Mouse (Mus musculus): Measurements from ENCODE around the gene Mecom. TPM values are rescaled to one million over a fixed set of nuclear protein-coding genes. Genes with fewer than 3 reads are reported as not detected.

Gene Mecom
- polyA plus RNA-seq, 1 experiment from 2014 or later = 38.7 TPM

GRCm38 (mm10) chr3:30392218-30392617 lies 155.6 kb downstream of the Mecom start:
- H3K27ac ChIP-seq (ENCODE audit: poor library complexity, severe bottlenecking) = peak overlapping the region; percentile 49

GRCm38 (mm10) chr3:30390346-30390745 lies 157.5 kb downstream of the Mecom start:
- Histone ChIP-seq H3K4me1 (replicated peaks) (peaks cover 25% of the 10 kb centered on the region), H3K27me3 (replicated peaks) (no peaks in the 10 kb centered on the region), H3K27ac (ENCODE audit: poor library complexity, severe bottlenecking) (no peak overlapping the region), H3K36me3 (no peaks in the 10 kb centered on the region), H3K4me2 (no peak overlapping the region), H3K9ac (no peak overlapping the region), H3K9me3 (replicated peaks) (no peaks in the 10 kb centered on the region), H3K4me3 (no peak overlapping the region)
- 81% methylated on average over 5 of the region's 5 CpGs for WGBS
- no peak for ATAC-seq (ENCODE audit: insufficient number of reproducible peaks, low FRiP score)

More at GRCm38 (mm10) chr3:30392218-30392617, 155.6 kb downstream of the Mecom start:
- Histone ChIP-seq H3K4me2 (no peak overlapping the region), H3K4me3 (no peak overlapping the region), H3K4me1 (replicated peaks) (peaks cover 30% of the 10 kb centered on the region), H3K9ac (no peak overlapping the region), H3K9me3 (replicated peaks) (no peaks in the 10 kb centered on the region), H3K36me3 (no peaks in the 10 kb centered on the region), H3K27me3 (replicated peaks) (no peaks in the 10 kb centered on the region)
- WGBS = 11% methylated on average over 4 of the region's 4 CpGs
- ATAC-seq (ENCODE audit: insufficient number of reproducible peaks, low FRiP score) = peak; percentile 82

GRCm38 (mm10) chr3:30380273-30380672 lies 167.5 kb downstream of the Mecom start:
- WGBS = 76% methylated on average over 4 of the region's 4 CpGs
- H3K27me3 ChIP-seq (replicated peaks) = no peaks in the 10 kb centered on the region
- no peaks in the 10 kb centered on the region for H3K36me3 ChIP-seq
- H3K4me2 ChIP-seq = no peak overlapping the region
- ATAC-seq (ENCODE audit: insufficient number of reproducible peaks, low FRiP score) = no peak
- no peaks in the 10 kb centered on the region for H3K9me3 ChIP-seq (replicated peaks)
- no peak overlapping the region for H3K27ac ChIP-seq (ENCODE audit: poor library complexity, severe bottlenecking)
- 0 out of 2 replicates have a peak, but pooled peaks cover 3% of the 10 kb centered on the region for H3K4me1 ChIP-seq (replicated peaks)
- H3K4me3 ChIP-seq = no peak overlapping the region
- no peak overlapping the region for H3K9ac ChIP-seq

GRCm38 (mm10) chr3:30379301-30379700 lies 168.5 kb downstream of the Mecom start:
- Histone ChIP-seq H3K27ac (ENCODE audit: poor library complexity, severe bottlenecking) (no peak overlapping the region), H3K4me2 (no peak overlapping the region), H3K9me3 (replicated peaks) (no peaks in the 10 kb centered on the region), H3K9ac (no peak overlapping the region), H3K27me3 (replicated peaks) (no peaks in the 10 kb centered on the region), H3K4me3 (no peak overlapping the region), H3K4me1 (replicated peaks) (0 out of 2 replicates have a peak, but pooled peaks cover 7% of the 10 kb centered on the region), H3K36me3 (no peaks in the 10 kb centered on the region)
- no peak for ATAC-seq (ENCODE audit: insufficient number of reproducible peaks, low FRiP score)
- WGBS = 37% methylated on average over 6 of the region's 6 CpGs

GRCm38 (mm10) chr3:30371472-30371871 lies 176.3 kb downstream of the Mecom start:
- no peaks in the 10 kb centered on the region for H3K9me3 ChIP-seq (replicated peaks)
- no peaks in the 10 kb centered on the region for H3K27me3 ChIP-seq (replicated peaks)
- WGBS = 39% methylated on average over 7 of the region's 7 CpGs
- H3K4me1 ChIP-seq (replicated peaks) = peaks cover 7% of the 10 kb centered on the region; the same call in 1 of the 2 replicates
- no peak overlapping the region for H3K27ac ChIP-seq (ENCODE audit: poor library complexity, severe bottlenecking)
- no peaks in the 10 kb centered on the region for H3K36me3 ChIP-seq
- ATAC-seq (ENCODE audit: insufficient number of reproducible peaks, low FRiP score) = no peak
- H3K9ac ChIP-seq = no peak overlapping the region
- peak overlapping the region; percentile 20; the same call in 1 of the 2 replicates for H3K4me2 ChIP-seq
- no peak overlapping the region for H3K4me3 ChIP-seq

GRCm38 (mm10) chr3:30370860-30371455 lies 176.8 kb downstream of the Mecom start:
- Histone ChIP-seq H3K9me3 (replicated peaks) (no peaks in the 10 kb centered on the region), H3K9ac (no peak overlapping the region), H3K4me1 (replicated peaks) (peaks cover 7% of the 10 kb centered on the region; the same call in 1 of the 2 replicates), H3K27me3 (replicated peaks) (no peaks in the 10 kb centered on the region), H3K27ac (ENCODE audit: poor library complexity, severe bottlenecking) (no peak overlapping the region), H3K4me3 (no peak overlapping the region), H3K36me3 (no peaks in the 10 kb centered on the region), H3K4me2 (peak overlapping the region; percentile 20; the same call in 1 of the 2 replicates)
- WGBS = 72% methylated on average over 16 of the region's 16 CpGs
- no peak for ATAC-seq (ENCODE audit: insufficient number of reproducible peaks, low FRiP score)

GRCm38 (mm10) chr3:30366621-30367020 lies 181.2 kb downstream of the Mecom start:
- H3K9me3 ChIP-seq (replicated peaks) = no peaks in the 10 kb centered on the region
- no peak for ATAC-seq (ENCODE audit: insufficient number of reproducible peaks, low FRiP score)
- no peak overlapping the region for H3K4me3 ChIP-seq
- H3K4me1 ChIP-seq (replicated peaks) = peaks cover 13% of the 10 kb centered on the region; the same call in 1 of the 2 replicates
- H3K4me2 ChIP-seq = no peak overlapping the region
- 81% methylated on average over 7 of the region's 7 CpGs for WGBS
- H3K36me3 ChIP-seq = no peaks in the 10 kb centered on the region
- H3K27me3 ChIP-seq (replicated peaks) = no peaks in the 10 kb centered on the region
- no peak overlapping the region for H3K27ac ChIP-seq (ENCODE audit: poor library complexity, severe bottlenecking)
- H3K9ac ChIP-seq = no peak overlapping the region

GRCm38 (mm10) chr3:30361190-30361589 lies 186.6 kb downstream of the Mecom start:
- Histone ChIP-seq H3K4me1 (replicated peaks) (peaks cover 17% of the 10 kb centered on the region; the same call in 1 of the 2 replicates), H3K27me3 (replicated peaks) (no peaks in the 10 kb centered on the region), H3K9ac (no peak overlapping the region), H3K4me3 (no peak overlapping the region), H3K4me2 (no peak overlapping the region), H3K27ac (ENCODE audit: poor library complexity, severe bottlenecking) (no peak overlapping the region), H3K9me3 (replicated peaks) (no peaks in the 10 kb centered on the region), H3K36me3 (no peaks in the 10 kb centered on the region)
- 67% methylated on average over 5 of the region's 5 CpGs for WGBS
- no peak for ATAC-seq (ENCODE audit: insufficient number of reproducible peaks, low FRiP score)

- Histone ChIP-seq H3K27ac (ENCODE audit: poor library complexity, severe bottlenecking) (peak overlapping the region; percentile 34), H3K4me1 (replicated peaks) (peaks cover 13% of the 10 kb centered on the region), H3K36me3 (no peaks in the 10 kb centered on the region), H3K4me2 (no peak overlapping the region), H3K27me3 (replicated peaks) (no peaks in the 10 kb centered on the region), H3K9ac (no peak overlapping the region), H3K9me3 (replicated peaks) (no peaks in the 10 kb centered on the region), H3K4me3 (no peak overlapping the region)
- peak; percentile 51 for ATAC-seq (ENCODE audit: insufficient number of reproducible peaks, low FRiP score)
- WGBS = 9% methylated on average over 6 of the region's 6 CpGs
These were observed 193.7 kb downstream of the Mecom start for GRCm38 (mm10) chr3:30353878-30354727.

- H3K27ac ChIP-seq (ENCODE audit: poor library complexity, severe bottlenecking) = no peak overlapping the region
- H3K9ac ChIP-seq = no peak overlapping the region
- no peaks in the 10 kb centered on the region for H3K36me3 ChIP-seq
- no peaks in the 10 kb centered on the region for H3K9me3 ChIP-seq (replicated peaks)
- H3K27me3 ChIP-seq (replicated peaks) = no peaks in the 10 kb centered on the region
- H3K4me3 ChIP-seq = no peak overlapping the region
- 55% methylated on average over 7 of the region's 7 CpGs for WGBS
- H3K4me2 ChIP-seq = no peak overlapping the region
- peaks cover 10% of the 10 kb centered on the region for H3K4me1 ChIP-seq (replicated peaks)
- no peak for ATAC-seq (ENCODE audit: insufficient number of reproducible peaks, low FRiP score)
These were observed 198.5 kb downstream of the Mecom start for GRCm38 (mm10) chr3:30349279-30349678.

- H3K4me1 ChIP-seq (replicated peaks) = 0 out of 2 replicates have a peak, but pooled peaks cover 6% of the 10 kb centered on the region
- H3K4me2 ChIP-seq = no peak overlapping the region
- H3K4me3 ChIP-seq = no peak overlapping the region
- H3K27me3 ChIP-seq (replicated peaks) = no peaks in the 10 kb centered on the region
- 65% methylated on average over 4 of the region's 4 CpGs for WGBS
- H3K27ac ChIP-seq (ENCODE audit: poor library complexity, severe bottlenecking) = no peak overlapping the region
- ATAC-seq (ENCODE audit: insufficient number of reproducible peaks, low FRiP score) = no peak
- H3K9ac ChIP-seq = no peak overlapping the region
- peaks cover 4% of the 10 kb centered on the region; the same call in 1 of the 2 replicates for H3K9me3 ChIP-seq (replicated peaks)
- H3K36me3 ChIP-seq = no peaks in the 10 kb centered on the region
These were observed 203.7 kb downstream of the Mecom start for GRCm38 (mm10) chr3:30344151-30344550.
